Mouse (Mus musculus): Measurements from ENCODE around the gene Fam78a.
A peak's percentile ranks its signal among the peaks of the same experiment; 100 is the strongest.

Fam78a gene

GRCm38 (mm10) chr2:32096122-32096420 lies 11.4 kb upstream of the Fam78a start:
- DNase-seq (ENCODE audit: low spot score), result no peak

DNA sequence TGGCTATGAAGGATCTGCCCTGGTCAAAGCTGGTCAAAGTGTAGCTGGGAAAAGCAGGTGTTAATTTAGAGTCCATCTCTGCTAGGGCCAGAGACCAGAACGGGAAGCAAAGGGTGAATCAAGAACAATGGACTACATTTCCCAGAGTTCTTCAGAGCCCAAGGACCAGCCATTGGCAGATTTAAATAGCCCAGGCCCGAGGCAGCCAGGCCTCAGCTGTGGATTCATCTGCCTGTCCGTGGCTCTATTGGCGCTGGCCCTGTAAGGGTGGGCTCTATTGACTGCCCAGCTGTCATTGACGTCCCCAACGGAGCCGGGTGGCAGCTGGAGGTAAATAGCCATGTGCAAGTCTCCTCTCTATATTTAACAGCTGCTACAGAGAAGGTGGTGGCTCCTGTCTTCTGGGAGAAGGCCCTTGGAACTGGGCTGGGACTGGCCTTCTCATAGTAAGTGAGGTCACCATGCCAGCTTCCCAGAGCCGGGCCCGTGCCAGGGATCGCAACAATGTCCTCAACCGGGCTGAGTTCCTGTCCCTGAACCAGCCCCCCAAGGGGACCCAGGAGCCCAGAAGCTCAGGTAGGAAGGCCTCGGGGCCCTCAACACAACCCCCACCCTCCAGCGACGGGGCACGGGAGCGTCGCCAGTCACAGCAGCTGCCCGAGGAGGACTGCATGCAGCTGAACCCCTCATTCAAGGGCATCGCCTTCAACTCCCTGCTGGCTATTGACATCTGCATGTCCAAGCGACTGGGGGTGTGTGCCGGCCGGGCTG lies 10.9 kb upstream of the Fam78a start, which contains the start of gene Plpp7:
Plpp7 (plus strand) TSS at position 178 of the 771 bp plus-strand sequence.
- DNase-seq (ENCODE audit: low spot score), result peak; percentile 65

GRCm38 (mm10) chr2:32094001-32094707 lies 9.5 kb upstream of the Fam78a start:
- DNase-seq (ENCODE audit: low spot score), result no peak

- DNase-seq (ENCODE audit: low spot score), result no peak
Observed at GRCm38 (mm10) chr2:32091956-32092355, 7.3 kb upstream of the Fam78a start.

DNA sequence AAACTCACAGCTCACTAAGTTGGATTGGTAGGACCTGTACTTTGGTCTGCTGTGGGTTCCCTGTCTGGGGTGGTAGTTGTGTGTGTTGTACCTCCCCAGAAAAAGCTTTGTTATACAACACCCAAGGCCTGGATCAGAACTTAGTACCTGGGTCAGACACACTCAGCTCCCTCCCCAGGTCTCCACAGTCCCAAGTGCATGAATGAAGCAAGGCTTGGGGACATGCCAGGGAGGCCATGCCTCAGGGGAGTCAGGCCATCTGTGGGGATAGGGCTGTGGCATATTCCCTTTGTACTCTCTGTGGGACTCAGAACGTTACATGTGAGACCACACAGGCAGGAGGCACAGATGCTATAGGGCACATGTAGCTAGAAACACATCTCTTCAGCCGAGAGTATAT lies 5.5 kb upstream of the Fam78a start:
- DNase-seq (ENCODE audit: low spot score), result no peak

- no peak for DNase-seq (ENCODE audit: low spot score)
Observed at GRCm38 (mm10) chr2:32089606-32090005, 4.9 kb upstream of the Fam78a start.

DNA sequence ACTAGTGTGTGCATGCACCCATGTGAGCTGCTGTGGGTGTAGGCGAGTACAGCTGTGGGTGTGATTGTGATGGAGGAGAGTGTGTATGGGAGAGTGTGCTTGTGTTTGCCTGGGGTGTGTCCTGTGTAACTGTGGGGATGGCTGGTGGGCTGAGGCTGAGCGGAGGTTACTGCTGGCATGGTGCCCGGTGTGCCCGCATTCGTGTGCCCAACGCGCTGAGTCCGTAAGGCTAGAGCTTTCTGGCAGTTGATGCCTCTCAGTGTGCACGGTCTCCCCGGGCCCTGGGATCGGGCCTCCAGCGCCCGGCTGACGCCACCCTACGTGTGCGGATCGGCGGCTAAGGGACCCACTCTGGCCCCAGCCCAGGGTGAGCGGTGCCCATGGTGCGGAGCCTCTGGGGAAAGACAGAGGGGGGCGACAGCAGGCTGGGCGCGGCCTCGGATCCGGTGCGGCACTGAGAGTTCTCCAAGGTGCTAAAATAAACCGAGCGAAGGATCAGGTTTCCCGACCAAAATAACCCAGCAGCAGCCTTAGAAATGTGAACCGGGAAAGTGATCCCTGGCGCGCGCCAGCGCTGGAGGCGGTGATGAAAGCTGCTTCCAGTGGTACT lies 3.8 kb upstream of the Fam78a start:
- DNase-seq (ENCODE audit: low spot score), result no peak

GRCm38 (mm10) chr2:32087606-32088005 lies 2.9 kb upstream of the Fam78a start:
- no peak for DNase-seq (ENCODE audit: low spot score)

GRCm38 (mm10) chr2:32085231-32085630 lies 574 bp upstream of the Fam78a start:
- DNase-seq (ENCODE audit: low spot score), result no peak

- DNase-seq (ENCODE audit: low spot score), result no peak
Observed at GRCm38 (mm10) chr2:32084872-32085199, 179 bp upstream of the Fam78a start.

GRCm38 (mm10) chr2:32083159-32084011 lies 1.3 kb downstream of the Fam78a start:
- DNase-seq (ENCODE audit: low spot score), result peak; percentile 39

- no peak for DNase-seq (ENCODE audit: low spot score)
Observed at GRCm38 (mm10) chr2:32082229-32082628, 2.4 kb downstream of the Fam78a start.

GRCm38 (mm10) chr2:32081296-32081929 lies 3.2 kb downstream of the Fam78a start:
- no peak for DNase-seq (ENCODE audit: low spot score)

GRCm38 (mm10) chr2:32080681-32081080 lies 4.0 kb downstream of the Fam78a start:
- no peak for DNase-seq (ENCODE audit: low spot score)

- DNase-seq (ENCODE audit: low spot score), result peak; percentile 84
Observed at GRCm38 (mm10) chr2:32079191-32079725, 5.4 kb downstream of the Fam78a start.

DNA sequence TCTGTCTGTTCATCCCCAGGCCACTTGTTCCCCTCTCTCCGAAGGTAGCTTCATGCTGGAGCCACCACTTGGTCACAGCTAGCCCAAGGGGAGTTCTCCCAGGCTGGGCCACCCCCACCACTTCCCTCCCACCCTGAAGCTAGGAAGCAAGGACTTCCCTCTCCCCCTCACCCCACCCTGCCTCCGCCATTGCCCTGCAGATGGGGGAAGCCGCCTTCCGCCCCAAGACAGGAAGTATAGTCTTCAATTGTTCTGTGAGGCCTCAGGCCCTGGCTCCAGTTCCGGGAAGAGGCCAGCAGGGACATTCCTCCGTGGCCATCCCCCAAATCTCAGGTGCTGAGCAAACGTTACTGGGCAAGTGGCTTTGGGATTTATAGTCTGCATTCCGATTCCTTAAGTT lies 6.1 kb downstream of the Fam78a start:
- no peak for DNase-seq (ENCODE audit: low spot score)

- DNase-seq (ENCODE audit: low spot score), result no peak
Observed at GRCm38 (mm10) chr2:32077744-32078143, 6.9 kb downstream of the Fam78a start.

- no peak for DNase-seq (ENCODE audit: low spot score)
Observed at GRCm38 (mm10) chr2:32075368-32075767, 9.3 kb downstream of the Fam78a start.

- DNase-seq (ENCODE audit: low spot score), result peak; percentile 34
Observed at GRCm38 (mm10) chr2:32074404-32074803, 10.3 kb downstream of the Fam78a start.

GRCm38 (mm10) chr2:32070747-32071146 lies 13.9 kb downstream of the Fam78a start:
- no peak for DNase-seq (ENCODE audit: low spot score)

GRCm38 (mm10) chr2:32068811-32069607 lies 15.6 kb downstream of the Fam78a start:
- no peak for DNase-seq (ENCODE audit: low spot score)
